Mouse (Mus musculus) lung, embryonic 16.5 days (tissue): Measurements from ENCODE around the gene Boc. TPM values are rescaled to one million over a fixed set of nuclear protein-coding genes. Genes with fewer than 3 reads are reported as not detected.

ENCODE experiments used
- ATAC-seq: fragments of 200-750 bp; cut with Nextera tagmentation; 2 replicates; pipeline ENCODE4 v1.8.0; 2017; ENCODE audit warnings: low read depth, mild to moderate bottlenecking, moderate library complexity
- H3K27ac ChIP-seq: fragments of 300-500 bp; sonication (generic); 2 replicates; pipeline ENCODE4 v1.5.1; 2014; ENCODE audit warnings: mild to moderate bottlenecking, control low read depth, low read length
- H3K27me3 ChIP-seq: fragments of 300-500 bp; sonication (generic); 2 replicates; pipeline ENCODE4 v1.6.1; 2014; ENCODE audit warnings: low read depth, low read length, mixed read lengths; ENCODE audit not compliant: control insufficient read depth, insufficient read depth
- H3K36me3 ChIP-seq: fragments of 300-500 bp; sonication (generic); 2 replicates; pipeline ENCODE4 v1.6.1; 2014; ENCODE audit warnings: low read length; ENCODE audit not compliant: control insufficient read depth, insufficient read depth
- H3K4me1 ChIP-seq: fragments of 300-500 bp; sonication (generic); replicated peaks from 2 replicates; pipeline ENCODE4 v1.6.1; 2014; ENCODE audit warnings: low read length, mixed read lengths; ENCODE audit not compliant: control insufficient read depth, insufficient read depth
- H3K4me2 ChIP-seq: fragments of 300-500 bp; sonication (generic); 2 replicates; pipeline ENCODE4 v1.6.1; 2014; ENCODE audit warnings: low read depth, low read length, control low read depth
- H3K4me3 ChIP-seq: fragments of 300-500 bp; sonication (generic); 2 replicates; pipeline ENCODE4 v1.5.1; 2014; ENCODE audit warnings: mild to moderate bottlenecking, low read length, control low read depth
- H3K9ac ChIP-seq: fragments of 300-500 bp; sonication (generic); 2 replicates; pipeline ENCODE4 v1.6.1; 2014; ENCODE audit warnings: low read length, control low read depth
- H3K9me3 ChIP-seq: fragments of 300-500 bp; sonication (generic); 2 replicates; pipeline ENCODE4 v1.6.1; 2016; ENCODE audit warnings: low read length; ENCODE audit not compliant: control insufficient read depth
- WGBS: fragments of 180-500 bp; shearing (Covaris S2); extraction: QIAGEN DNeasy Blood & Tissue Kit; methylation state at CpG from one replicate; pipeline ENCODE4 v1.1.7; 2014; 5-methylcytosine and 5-hydroxymethylcytosine counted together
- polyA plus RNA-seq: library from polyadenylated mRNA; unstranded; fragments of >200 nt; fragmentation: Nextera tagmentation; extraction: Ambion mirVana; gene quantifications from 2 replicates; pipeline ENCODE4 v1.2.1, GENCODE M21; 2015

The Boc gene
- polyA plus RNA-seq, 1 experiment from 2014 or later = 32.0 TPM

GRCm38 (mm10) chr16:44502895-44503575 lies 55.7 kb downstream of the Boc start:
- 0 out of 2 replicates have a peak, but pooled peaks cover 5% of the 10 kb centered on the region for H3K9me3 ChIP-seq
- H3K4me3 ChIP-seq = no peak overlapping the region
- peaks cover 20% of the 10 kb centered on the region for H3K4me1 ChIP-seq
- no peak overlapping the region for H3K4me2 ChIP-seq
- no peaks in the 10 kb centered on the region for H3K27me3 ChIP-seq
- ATAC-seq = peak; percentile 16; the same call in 1 of the 2 replicates
- peaks cover 22% of the 10 kb centered on the region for H3K36me3 ChIP-seq
- H3K27ac ChIP-seq = peak overlapping the region; percentile 58
- no peak overlapping the region for H3K9ac ChIP-seq
- 44% methylated on average over 8 of the region's 8 CpGs for WGBS

- Histone ChIP-seq H3K4me3 (no peak overlapping the region), H3K9ac (no peak overlapping the region), H3K27ac (no peak overlapping the region), H3K4me1 (peaks cover 14% of the 10 kb centered on the region), H3K36me3 (peaks cover 22% of the 10 kb centered on the region), H3K9me3 (0 out of 2 replicates have a peak, but pooled peaks cover 5% of the 10 kb centered on the region), H3K4me2 (no peak overlapping the region), H3K27me3 (no peaks in the 10 kb centered on the region)
- 38% methylated on average over 7 of the region's 7 CpGs for whole genome bisulfite sequencing
- ATAC-seq = no peak
Observed at GRCm38 (mm10) chr16:44502325-44502724, 56.4 kb downstream of the Boc start.

- no peak overlapping the region for H3K4me2 ChIP-seq
- no peaks in the 10 kb centered on the region for H3K27me3 ChIP-seq
- peaks cover 24% of the 10 kb centered on the region for H3K36me3 ChIP-seq
- H3K27ac ChIP-seq = no peak overlapping the region
- WGBS = 90% methylated on average over 10 of the region's 10 CpGs
- H3K4me1 ChIP-seq = peaks cover 11% of the 10 kb centered on the region; the same call in 1 of the 2 replicates
- no peak overlapping the region for H3K9ac ChIP-seq
- ATAC-seq = no peak
- H3K9me3 ChIP-seq = 0 out of 2 replicates have a peak, but pooled peaks cover 5% of the 10 kb centered on the region
- no peak overlapping the region for H3K4me3 ChIP-seq
Observed at GRCm38 (mm10) chr16:44501783-44502182, 56.9 kb downstream of the Boc start.

GRCm38 (mm10) chr16:44498447-44498846 lies 60.2 kb downstream of the Boc start:
- H3K27ac ChIP-seq = no peak overlapping the region
- peaks cover 23% of the 10 kb centered on the region for H3K4me1 ChIP-seq
- ATAC-seq = no peak
- no peak overlapping the region for H3K4me2 ChIP-seq
- no peaks in the 10 kb centered on the region for H3K9me3 ChIP-seq
- no peak overlapping the region for H3K4me3 ChIP-seq
- 90% methylated on average over 3 of the region's 3 CpGs for WGBS
- H3K27me3 ChIP-seq = no peaks in the 10 kb centered on the region
- H3K36me3 ChIP-seq = peaks cover 27% of the 10 kb centered on the region
- no peak overlapping the region for H3K9ac ChIP-seq

GRCm38 (mm10) chr16:44496971-44497464 lies 61.7 kb downstream of the Boc start:
- ATAC-seq = no peak
- 72% methylated on average over 15 of the region's 15 CpGs for WGBS
- Histone ChIP-seq H3K9me3 (no peaks in the 10 kb centered on the region), H3K36me3 (peaks cover 33% of the 10 kb centered on the region), H3K4me3 (no peak overlapping the region), H3K27me3 (no peaks in the 10 kb centered on the region), H3K27ac (no peak overlapping the region), H3K9ac (no peak overlapping the region), H3K4me1 (peaks cover 19% of the 10 kb centered on the region), H3K4me2 (no peak overlapping the region)

- Histone ChIP-seq H3K27me3 (no peaks in the 10 kb centered on the region), H3K9me3 (no peaks in the 10 kb centered on the region), H3K27ac (peak overlapping the region; percentile 70), H3K4me1 (peaks cover 19% of the 10 kb centered on the region), H3K4me3 (no peak overlapping the region), H3K9ac (no peak overlapping the region), H3K36me3 (peaks cover 38% of the 10 kb centered on the region), H3K4me2 (no peak overlapping the region)
- peak; percentile 33; the same call in 1 of the 2 replicates for ATAC-seq
- WGBS = 42% methylated on average over 8 of the region's 8 CpGs
Observed at GRCm38 (mm10) chr16:44494441-44495108, 64.1 kb downstream of the Boc start.

GRCm38 (mm10) chr16:44493868-44494267 lies 64.8 kb downstream of the Boc start:
- H3K4me2 ChIP-seq = no peak overlapping the region
- peaks cover 34% of the 10 kb centered on the region for H3K36me3 ChIP-seq
- H3K4me3 ChIP-seq = no peak overlapping the region
- no peaks in the 10 kb centered on the region for H3K27me3 ChIP-seq
- no peaks in the 10 kb centered on the region for H3K9me3 ChIP-seq
- peaks cover 19% of the 10 kb centered on the region for H3K4me1 ChIP-seq
- H3K27ac ChIP-seq = peak overlapping the region; percentile 70
- H3K9ac ChIP-seq = no peak overlapping the region
- WGBS = 29% methylated on average over 6 of the region's 6 CpGs
- peak; percentile 63 for ATAC-seq

GRCm38 (mm10) chr16:44492706-44493105 lies 66.0 kb downstream of the Boc start:
- peaks cover 19% of the 10 kb centered on the region for H3K4me1 ChIP-seq
- H3K27me3 ChIP-seq = no peaks in the 10 kb centered on the region
- H3K36me3 ChIP-seq = peaks cover 32% of the 10 kb centered on the region
- H3K9me3 ChIP-seq = no peaks in the 10 kb centered on the region
- no peak overlapping the region for H3K4me3 ChIP-seq
- H3K9ac ChIP-seq = no peak overlapping the region
- H3K27ac ChIP-seq = no peak overlapping the region
- WGBS = 78% methylated on average over 9 of the region's 9 CpGs
- H3K4me2 ChIP-seq = no peak overlapping the region
- no peak for ATAC-seq

GRCm38 (mm10) chr16:44492151-44492550 lies 66.5 kb downstream of the Boc start:
- WGBS = 91% methylated on average over 6 of the region's 6 CpGs

More at GRCm38 (mm10) chr16:44492151-44492550, 66.5 kb downstream of the Boc start:
- Histone ChIP-seq H3K36me3 (peaks cover 30% of the 10 kb centered on the region), H3K4me2 (no peak overlapping the region), H3K9me3 (no peaks in the 10 kb centered on the region), H3K4me3 (no peak overlapping the region), H3K27ac (no peak overlapping the region), H3K4me1 (peaks cover 19% of the 10 kb centered on the region), H3K27me3 (no peaks in the 10 kb centered on the region), H3K9ac (no peak overlapping the region)
- ATAC-seq = no peak
